In genomic region chrX:142384918-142385317, GRCm38 (mm10) we compare ENCODE assay signal across 19 mouse cellular contexts. TPM values are rescaled to one million over a fixed set of nuclear protein-coding genes. Genes with fewer than 3 reads are reported as not detected.
DNase-seq lines count a peak whose midpoint lies in the region; ATAC-seq lines count a peak whose summit lies in the region.
"Had no signal": no experiment of that assay in that cellular context is flagged by ENCODE, and none has a peak within 500 bp of the region (broad histone marks: within the 10 kb centered on the region; RNA-seq: fewer than 3 reads in every experiment).

No protein-coding gene starts in this region.

- H3K4me1 ChIP-seq in forebrain, embryonic 13.5 days = peaks cover 7% of the 10 kb centered on the region
- H3K4me1 ChIP-seq: neural tube, embryonic 12.5 days had no signal

- H3K9me3 ChIP-seq in forebrain, embryonic 13.5 days (replicated peaks) = no peaks in the 10 kb centered on the region
- H3K9me3 ChIP-seq: hindbrain, embryonic 13.5 days; limb, embryonic 15.5 days; midbrain, embryonic 15.5 days; neural tube, embryonic 12.5 days had no signal

- H3K27me3 ChIP-seq in forebrain, embryonic 13.5 days = no peaks in the 10 kb centered on the region
- H3K27me3 ChIP-seq: midbrain, embryonic 15.5 days had no signal

- H3K27ac ChIP-seq in forebrain, embryonic 13.5 days = no peak overlapping the region
- H3K27ac ChIP-seq: hindbrain, embryonic 13.5 days; layer of hippocampus, adult 2 months; limb, embryonic 15.5 days; midbrain, embryonic 15.5 days; neural tube, embryonic 12.5 days had no signal

- DNase-seq in CD4-positive, CD25-positive, alpha-beta regulatory T cell, adult 2 months (ENCODE audit: low read depth, low spot score) = peak; percentile 19
- DNase-seq in MEL-GATA-1-ER (ENCODE audit: extremely low read depth, low read depth) = peak; percentile 56
- no peak for DNase-seq in embryo, embryonic 10.5 days (ENCODE audit: low spot score)
- no peak for DNase-seq in yolk sac, embryonic 10.5 days (ENCODE audit: low spot score)
- no peak for DNase-seq in left cerebral cortex, postnatal 14 days (ENCODE audit: low spot score in 2 of 2)
- DNase-seq: adrenal gland, adult 8-10 months; cerebellum, adult 11 months; heart, adult 11 months; kidney, adult 9 months; lung, postnatal 36 days; thymus, postnatal 25 days had no signal

- no peak overlapping the region for H3K4me2 ChIP-seq in forebrain, embryonic 13.5 days
- H3K4me2 ChIP-seq: hindbrain, embryonic 13.5 days; limb, embryonic 15.5 days; midbrain, embryonic 15.5 days; neural tube, embryonic 12.5 days had no signal

- H3K36me3 ChIP-seq in forebrain, embryonic 13.5 days (ENCODE audit: poor library complexity, severe bottlenecking) = no peaks in the 10 kb centered on the region
- H3K36me3 ChIP-seq: hindbrain, embryonic 13.5 days; limb, embryonic 15.5 days; midbrain, embryonic 15.5 days; neural tube, embryonic 12.5 days had no signal

- no peak overlapping the region for H3K9ac ChIP-seq in forebrain, embryonic 13.5 days
- H3K9ac ChIP-seq: hindbrain, embryonic 13.5 days; limb, embryonic 15.5 days; midbrain, embryonic 15.5 days; neural tube, embryonic 12.5 days had no signal

- peak; percentile 19 for ATAC-seq in inflammation-experienced regulatory T-cells, adult 6 months
- ATAC-seq in megakaryocyte, adult 5-6 weeks (ENCODE audit: poor library complexity, severe bottlenecking) = peak; percentile 44
- no peak for ATAC-seq in forebrain, embryonic 13.5 days
- ATAC-seq: midbrain, embryonic 15.5 days had no signal

- intact Hi-C loops in left cerebral cortex, postnatal 14 days (cut with DNase I) = loop anchor here (10.0 kb wide), 1 partner anchor 420 kb away; no protein-coding TSS in a partner anchor

- 87% methylated on average over 3 of the region's 3 CpGs for WGBS in forebrain, embryonic 13.5 days

- no peak overlapping the region for H3K4me3 ChIP-seq in forebrain, embryonic 13.5 days
- H3K4me3 ChIP-seq: hindbrain, embryonic 13.5 days; layer of hippocampus, adult 2 months; limb, embryonic 15.5 days; midbrain, embryonic 15.5 days; neural tube, embryonic 12.5 days had no signal

RNA-seq across cellular contexts. Expression of gene Acsl4, which starts 5.4 kb away (rescaled TPM):
- polyA plus RNA-seq in inflammation-experienced regulatory T-cells, adult 6 months (2017; shearing (Covaris generic)) = 10 to 100 TPM; 44.3 to 52.9 (median 45.9) TPM
- total RNA-seq in megakaryocyte, adult 5-6 weeks (2015) = 31.9 and 32.0 TPM in 2 replicates
- 29.6 and 33.1 TPM in 2 replicates for total RNA-seq in megakaryocyte, adult 5-6 weeks (2017)
- polyA plus RNA-seq in forebrain, embryonic 13.5 days (2015; fragmentation: Nextera tagmentation; extraction: Ambion mirVana) = 11.7 and 12.3 TPM in 2 replicates
- total RNA-seq in left cerebral cortex, postnatal 14 days (2021) = 10 to 100 TPM; 76.2 to 87.0 TPM

Comparison
In these comparisons a context has a peak if more than half of its experiments do, and no peak if none do; other contexts are left out.
1. DNase-seq: peak in CD4-positive, CD25-positive, alpha-beta regulatory T cell, adult 2 months (single experiment) and MEL-GATA-1-ER (single experiment); none in embryo, embryonic 10.5 days (single experiment), yolk sac, embryonic 10.5 days (single experiment) and left cerebral cortex, postnatal 14 days (0 of 2).